Mouse (Mus musculus) CH12.LX (cell line): ENCODE results near the gene Troap.

Source experiments
- CTCF ChIP-seq, 2 experiments: IDR thresholded peaks in 1 of 2; conservative IDR thresholded peaks in 1 of 2; 2 replicates each; pipeline ENCODE4 v1.5.1; 2011 to 2012; ENCODE audit warnings: low read depth in 2 of 2, low read length in 2 of 2, improper control_type of control experiment in 1 of 2, inconsistent platforms in 1 of 2, mild to moderate bottlenecking in 1 of 2, moderate library complexity in 1 of 2
- EP300 ChIP-seq: IDR thresholded peaks from 2 replicates; pipeline ENCODE4 v1.6.1; 2011; ENCODE audit warnings: low read length, improper control_type of control experiment
- NELFE ChIP-seq: IDR thresholded peaks from 2 replicates; pipeline ENCODE4 v1.6.1; 2011; ENCODE audit warnings: low read depth, low read length, improper control_type of control experiment
- POLR2A ChIP-seq: IDR thresholded peaks from 2 replicates; pipeline ENCODE4 v1.6.1; 2011; ENCODE audit warnings: low read depth, mild to moderate bottlenecking, improper control_type of control experiment, low read length
- POLR2AphosphoS2 ChIP-seq: IDR thresholded peaks from 2 replicates; pipeline ENCODE4 v1.6.1; 2011; ENCODE audit warnings: low read depth, low read length, improper control_type of control experiment
- USF1 ChIP-seq: IDR thresholded peaks from 2 replicates; pipeline ENCODE4 v1.6.1; 2014; ENCODE audit warnings: low read depth, mild to moderate bottlenecking, inconsistent platforms, low read length, improper control_type of control experiment
- ZC3H11A ChIP-seq: IDR thresholded peaks from 2 replicates; pipeline ENCODE4 v1.6.1; 2012; ENCODE audit warnings: low read depth, mild to moderate bottlenecking, inconsistent platforms, low read length, improper control_type of control experiment

- no peak for TF ChIP-seq POLR2AphosphoS2
- TF ChIP-seq CTCF (conservative IDR thresholded peaks at IDR 0.05 in 1 of 2, IDR thresholded peaks at IDR 0.05 in 1 of 2; ENCODE audit: low read depth in 2 of 2, low read length in 2 of 2) = peak; percentile 93 to 99
- no peak for TF ChIP-seq ZC3H11A
- TF ChIP-seq POLR2A = no peak
- TF ChIP-seq EP300 = no peak
- no peak for TF ChIP-seq USF1
- no peak for TF ChIP-seq NELFE
These were observed 24.7 kb upstream of the Troap start for GRCm38 (mm10) chr15:99049473-99050253.
